Mouse (Mus musculus): ENCODE measurements around the gene 1810009A15Rik.
"Not testable (repeated sequence)": the region's sequence is repeated elsewhere in the genome, so short reads cannot be mapped to it uniquely, and the experiment has no call there.

Gene 1810009A15Rik

DNA sequence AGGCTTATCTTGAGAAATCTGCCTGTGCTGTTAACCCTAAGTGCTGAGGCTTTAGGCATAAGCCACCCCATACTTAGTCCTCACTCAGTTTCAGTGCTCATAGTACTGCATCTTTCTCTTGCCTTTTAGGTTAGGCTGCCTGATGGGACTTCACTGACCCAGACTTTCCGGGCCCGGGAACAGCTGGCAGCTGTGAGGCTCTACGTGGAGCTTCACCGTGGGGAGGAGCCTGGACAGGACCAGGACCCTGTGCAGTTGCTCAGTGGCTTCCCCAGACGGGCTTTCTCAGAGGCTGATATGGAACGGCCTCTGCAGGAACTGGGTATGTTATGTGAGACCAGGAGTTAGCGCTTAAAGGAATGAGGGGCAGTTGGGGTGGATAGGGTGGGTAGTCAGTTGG is 13.6 kb upstream of the 1810009A15Rik start:
- DNase-seq (ENCODE audit: low spot score in 2 of 2): no peak

DNA sequence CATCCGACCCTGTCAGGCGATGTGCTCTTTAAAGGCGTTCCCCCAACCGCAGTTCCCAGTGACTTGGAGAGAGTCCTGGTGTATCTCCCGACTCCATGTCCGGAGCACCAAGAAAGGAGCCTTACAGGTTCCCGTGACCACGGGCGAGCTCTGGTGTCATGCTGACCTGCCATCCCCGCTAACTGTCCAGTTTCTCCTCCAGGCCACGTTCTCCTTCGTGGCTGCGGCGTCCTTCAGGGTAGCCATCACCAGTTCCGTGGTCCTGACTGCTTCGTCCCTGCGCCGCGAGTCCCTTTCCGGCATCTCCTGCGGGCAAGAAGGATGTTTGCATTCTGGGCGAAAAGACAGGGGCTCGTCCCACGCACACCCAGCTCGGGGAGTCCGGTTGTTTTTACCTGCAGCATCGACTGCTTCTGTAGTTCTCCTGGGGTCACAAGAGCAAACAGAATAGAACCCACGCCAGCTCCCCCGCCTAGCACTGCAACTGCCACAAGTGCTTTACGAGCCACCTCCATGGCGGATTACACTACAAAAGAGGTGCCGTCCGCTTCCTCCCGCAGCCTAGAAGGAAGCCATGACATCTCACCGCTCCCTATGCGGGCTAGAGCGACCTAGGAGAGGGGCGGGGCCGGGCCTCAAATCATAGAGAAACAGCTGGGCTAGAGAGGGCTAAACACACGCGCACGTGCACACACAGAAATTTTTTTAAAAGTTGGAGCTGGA is 8.2 kb upstream of the 1810009A15Rik start, which contains the start of gene Uqcc3:
TSS of gene Uqcc3 (minus strand) at position 613 of the 723 bp plus-strand sequence.
- peak; percentile 85 to 91 for DNase-seq (ENCODE audit: low spot score in 2 of 2)

DNA sequence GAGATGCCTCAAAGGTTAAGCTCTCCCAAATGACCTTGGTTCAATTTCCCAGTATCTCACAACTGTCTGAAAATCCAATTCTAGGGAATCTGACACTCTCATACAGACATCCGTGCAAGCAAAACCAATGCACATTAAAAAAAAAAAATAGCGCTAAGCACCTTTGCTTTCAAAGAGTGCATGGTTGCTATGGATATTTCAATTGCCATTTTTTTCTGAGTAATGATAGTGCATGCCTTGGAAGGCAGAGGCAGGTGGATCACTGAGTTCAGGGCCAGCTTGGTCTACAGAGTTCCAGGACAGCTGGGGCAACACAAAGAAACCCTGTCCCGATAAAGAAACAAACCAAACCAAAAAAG is 7.6 kb upstream of the 1810009A15Rik start:
- DNase-seq (ENCODE audit: low spot score in 2 of 2): no peak

DNA sequence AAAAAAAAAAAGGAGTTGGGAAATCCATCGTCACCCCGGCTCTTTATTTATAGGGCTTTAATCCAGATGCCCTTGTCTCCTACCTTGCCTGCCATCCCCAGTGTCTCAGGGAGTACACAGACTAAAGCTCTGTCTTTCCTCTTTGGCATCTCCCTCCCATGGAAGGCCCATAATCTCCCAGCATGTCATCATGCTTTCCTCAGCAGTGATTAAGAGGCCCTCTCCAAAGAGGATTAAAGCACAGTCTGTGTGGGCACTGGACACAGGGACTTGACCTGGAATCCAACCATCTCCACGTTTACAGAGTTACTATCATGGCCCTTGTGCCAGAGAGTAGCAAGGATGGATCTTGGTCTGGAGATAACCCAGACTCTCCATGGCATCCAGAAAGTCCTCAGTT is 5.0 kb upstream of the 1810009A15Rik start, which contains the start of the genes Lbhd1 and Gm49403:
TSS of gene Lbhd1 (plus strand) at position 117 of the 400 bp plus-strand sequence.
TSS of gene Gm49403 (plus strand) at position 315 of the 400 bp plus-strand sequence.
- no peak for DNase-seq (ENCODE audit: low spot score in 2 of 2)

DNA sequence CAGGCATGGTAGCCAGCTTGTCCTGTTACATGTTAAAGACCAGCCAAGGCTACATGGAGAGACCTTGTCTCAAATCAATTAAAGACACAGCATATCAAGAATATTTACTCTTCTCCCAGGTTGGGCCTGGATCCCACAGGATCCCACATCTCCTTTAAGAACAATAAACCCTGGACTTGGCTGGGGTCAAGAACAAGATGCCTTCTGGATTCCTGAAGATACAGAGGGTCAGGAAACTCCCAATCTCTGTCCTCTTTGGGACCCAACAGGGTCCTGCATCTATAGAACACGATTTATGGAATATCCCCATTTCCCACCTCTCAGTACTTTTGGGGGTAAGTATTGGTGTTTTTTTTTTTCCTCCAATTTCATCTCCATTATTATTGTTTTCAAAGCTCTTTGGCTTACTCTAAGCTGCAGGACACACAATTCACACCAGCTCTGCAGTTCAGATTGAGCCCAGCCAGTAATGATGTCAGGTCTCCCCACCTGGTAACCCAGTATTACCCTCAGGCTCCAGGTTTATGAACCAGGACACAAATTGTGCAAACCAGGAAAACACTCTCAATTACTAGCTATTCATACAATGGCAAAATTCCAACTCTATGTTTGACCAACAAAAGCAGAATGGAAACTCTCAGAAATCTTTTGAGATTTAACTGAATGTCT is 1.6 kb upstream of the 1810009A15Rik start:
- no peak for DNase-seq (ENCODE audit: low spot score in 2 of 2)

DNA sequence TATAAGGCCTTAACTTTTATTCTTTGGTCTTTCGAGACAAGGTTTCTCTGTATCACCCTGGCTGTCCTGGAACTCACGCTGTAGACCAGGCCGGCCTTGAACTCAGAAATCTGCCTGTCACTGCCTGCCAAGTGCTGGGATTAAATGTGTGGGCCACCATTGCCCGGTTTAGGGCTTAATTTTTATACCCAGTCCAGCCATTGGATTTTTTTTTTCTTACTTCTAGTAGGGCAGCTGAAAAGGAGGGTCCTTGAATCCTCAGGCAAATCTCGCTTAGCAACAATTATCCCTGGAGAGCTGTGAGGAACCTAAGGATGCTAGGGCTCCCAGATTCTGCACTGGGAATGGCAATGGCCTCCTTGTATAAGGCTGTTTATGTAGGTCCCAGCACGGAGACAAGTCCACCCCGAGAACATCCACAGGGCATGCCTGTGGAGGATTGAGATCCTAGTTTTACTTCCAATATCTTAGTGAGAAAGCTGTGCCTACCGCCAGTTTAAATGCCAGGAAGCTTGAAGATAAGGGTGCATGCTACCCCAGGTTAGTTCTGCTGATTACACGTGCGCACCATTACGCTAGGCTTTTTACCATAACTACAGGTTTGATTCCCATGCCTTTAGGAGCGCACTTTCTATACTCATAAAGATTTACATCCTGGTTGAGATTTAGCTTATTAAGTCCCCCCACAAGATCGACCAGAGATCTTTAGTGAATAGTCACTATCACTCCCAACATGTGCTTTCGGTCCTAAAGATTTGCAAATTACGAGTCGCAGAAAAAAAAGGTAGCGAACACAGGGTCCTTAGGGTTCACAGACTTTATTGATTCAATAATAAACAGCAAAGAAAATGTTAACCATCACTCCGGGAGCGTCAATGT is 829 bp upstream of the 1810009A15Rik start:
- DNase-seq (ENCODE audit: low spot score in 2 of 2): no peak

DNA sequence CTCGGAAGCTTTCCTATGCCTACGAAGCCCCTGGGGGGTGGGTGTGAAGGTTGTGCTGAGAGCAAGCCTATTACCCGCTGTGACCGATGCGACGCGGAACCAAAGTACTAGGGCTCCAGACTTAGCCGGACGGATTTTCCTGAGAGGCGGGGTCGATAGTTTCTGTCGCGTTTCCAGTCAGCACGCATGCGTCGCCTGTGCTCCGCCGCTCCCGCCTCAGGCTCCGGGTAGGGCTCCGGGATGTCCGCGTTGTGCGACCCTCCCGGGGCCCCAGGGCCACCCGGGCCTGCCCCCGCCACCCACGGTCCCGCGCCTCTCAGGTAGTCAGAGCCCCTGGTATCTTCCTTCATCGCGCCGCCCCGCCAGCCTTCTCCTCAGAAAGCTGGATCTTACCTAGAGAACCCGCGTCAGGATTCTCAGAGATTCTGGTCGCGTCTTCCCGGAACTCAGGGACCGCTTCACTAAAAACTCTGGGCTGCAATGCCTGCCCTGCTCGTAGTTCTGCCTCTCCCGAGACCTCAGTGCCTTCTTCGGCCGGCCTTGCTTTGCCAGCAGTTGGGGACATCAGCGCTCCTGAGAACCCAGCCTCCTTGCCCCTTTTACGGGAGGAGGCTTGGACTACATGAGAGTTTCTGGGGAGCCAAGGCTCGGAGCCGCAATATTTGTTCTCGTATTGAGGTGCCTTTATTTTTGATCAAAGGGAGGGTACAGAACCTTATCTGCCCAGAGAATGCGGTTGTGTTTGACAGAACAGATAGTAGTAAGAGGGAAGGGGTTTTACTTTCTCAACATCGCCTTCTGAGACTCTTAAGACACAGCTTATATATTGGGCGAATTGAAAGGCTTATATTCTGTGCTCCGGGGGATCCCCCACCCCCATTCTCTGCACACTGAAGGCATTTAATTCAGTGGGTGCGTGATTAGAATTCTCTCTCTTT is 4.4 kb downstream of the 1810009A15Rik start, which contains the start of gene Ints5:
TSS of gene Ints5 (plus strand) at position 177 of the 938 bp plus-strand sequence.
- DNase-seq (ENCODE audit: low spot score in 2 of 2): peak; percentile 75 to 85

DNA sequence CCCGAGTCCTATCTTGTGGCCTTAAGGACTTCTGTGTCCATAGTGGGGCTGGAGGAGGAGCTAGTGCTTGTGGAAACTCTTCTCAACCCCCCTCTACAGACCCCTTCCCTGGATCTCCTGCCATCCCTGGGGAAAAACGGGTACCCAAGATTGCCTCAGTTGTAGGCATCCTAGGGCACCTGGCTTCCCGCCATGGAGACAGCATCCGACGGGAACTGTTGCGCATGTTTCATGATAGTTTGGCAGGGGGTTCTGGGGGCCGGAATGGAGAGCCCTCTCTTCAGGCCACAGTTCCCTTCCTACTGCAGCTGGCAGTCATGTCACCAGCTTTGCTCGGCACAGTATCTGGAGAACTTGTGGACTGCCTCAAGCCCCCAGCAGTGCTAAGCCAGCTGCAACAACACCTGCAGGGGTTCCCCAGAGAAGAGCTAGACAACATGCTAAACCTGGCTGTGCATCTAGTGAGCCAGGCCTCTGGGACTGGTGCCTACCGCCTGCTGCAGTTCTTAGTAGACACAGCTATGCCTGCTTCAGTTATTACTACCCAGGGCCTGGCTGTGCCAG is 6.8 kb downstream of the 1810009A15Rik start:
- no peak for DNase-seq (ENCODE audit: low spot score in 2 of 2)

DNA sequence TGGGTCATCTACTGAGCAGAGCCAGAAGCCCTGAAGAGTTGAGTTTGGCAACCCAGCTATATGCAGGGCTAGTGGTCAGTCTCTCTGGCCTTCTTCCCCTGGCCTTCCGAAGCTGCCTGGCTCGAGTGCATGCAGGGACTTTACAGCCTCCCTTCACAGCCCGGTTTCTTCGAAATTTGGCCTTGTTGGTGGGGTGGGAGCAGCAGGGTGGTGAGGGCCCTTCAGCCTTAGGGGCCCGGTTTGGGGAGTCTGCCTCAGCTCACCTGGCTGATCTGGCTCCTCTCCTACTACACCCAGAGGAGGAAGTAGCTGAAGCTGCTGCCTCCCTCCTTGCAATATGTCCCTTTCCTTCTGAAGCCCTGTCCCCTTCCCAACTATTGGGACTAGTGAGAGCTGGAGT is 7.6 kb downstream of the 1810009A15Rik start:
- DNase-seq (ENCODE audit: low spot score in 2 of 2): not testable (repeated sequence)

DNA sequence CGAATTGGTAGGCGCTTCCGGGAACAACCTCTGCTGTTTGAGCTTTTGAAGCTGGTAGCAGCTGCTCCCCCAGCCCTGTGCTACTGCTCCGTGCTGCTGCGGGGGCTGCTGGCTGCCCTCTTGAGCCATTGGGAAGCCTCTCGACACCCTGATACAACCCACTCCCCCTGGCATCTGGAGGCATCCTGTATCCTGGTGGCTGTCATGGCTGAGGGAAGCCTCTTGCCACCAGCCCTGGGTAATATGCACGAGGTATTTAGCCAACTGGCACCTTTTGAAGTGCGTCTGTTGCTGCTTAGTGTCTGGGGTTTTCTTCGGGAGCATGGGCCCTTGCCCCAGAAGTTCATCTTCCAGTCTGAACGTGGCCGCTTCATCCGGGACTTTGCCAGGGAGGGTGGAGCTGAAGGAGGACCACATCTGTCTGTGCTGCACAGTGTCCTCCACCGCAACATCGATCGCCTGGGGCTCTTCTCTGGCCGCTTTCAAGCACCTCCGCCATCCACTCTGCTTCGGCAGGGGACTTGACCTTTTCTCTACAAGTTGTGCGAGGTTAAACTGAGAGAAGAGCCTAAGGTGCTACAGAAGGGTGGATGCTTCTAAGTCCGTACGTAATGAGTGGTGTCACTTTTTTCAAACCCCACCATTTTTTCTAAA is 8.7 kb downstream of the 1810009A15Rik start:
- peak in 1 of 2 experiments; percentile 50 for DNase-seq (ENCODE audit: low spot score in 2 of 2)

DNA sequence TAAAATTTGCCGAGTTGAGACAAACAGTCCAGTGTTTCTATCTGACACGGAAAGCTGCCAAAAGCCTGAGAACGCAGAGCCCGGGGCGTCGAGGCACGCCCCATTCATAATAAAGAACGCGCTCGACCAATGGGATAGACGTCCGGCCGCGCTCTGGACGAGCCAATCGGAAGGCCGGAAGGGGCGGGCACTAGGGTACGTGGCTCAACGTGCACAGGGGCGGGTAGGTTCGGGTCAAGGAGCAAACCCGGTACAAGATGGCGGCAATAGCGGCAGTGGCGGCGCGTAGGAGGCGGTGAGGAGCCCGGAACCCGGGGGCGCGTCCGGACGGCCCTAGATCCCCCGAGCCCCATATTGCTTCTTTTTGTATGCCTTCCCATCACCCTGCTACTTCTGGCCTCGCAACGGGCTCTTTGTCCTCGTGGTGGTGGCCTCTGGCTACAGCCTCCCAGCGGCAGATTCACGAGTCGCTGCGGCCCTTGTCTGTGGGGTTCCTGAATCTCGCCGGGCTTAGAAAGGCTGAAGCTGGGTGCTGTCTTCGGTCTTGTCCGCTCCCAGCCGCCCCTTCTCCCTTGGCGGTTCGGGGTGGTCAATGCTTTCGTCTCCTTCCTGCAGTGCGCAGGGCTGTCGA is 9.3 kb downstream of the 1810009A15Rik start, which contains the start of gene Ganab:
TSS of gene Ganab (plus strand) at position 207 of the 631 bp plus-strand sequence.
- DNase-seq (ENCODE audit: low spot score in 2 of 2): peak; percentile 90 to 96

DNA sequence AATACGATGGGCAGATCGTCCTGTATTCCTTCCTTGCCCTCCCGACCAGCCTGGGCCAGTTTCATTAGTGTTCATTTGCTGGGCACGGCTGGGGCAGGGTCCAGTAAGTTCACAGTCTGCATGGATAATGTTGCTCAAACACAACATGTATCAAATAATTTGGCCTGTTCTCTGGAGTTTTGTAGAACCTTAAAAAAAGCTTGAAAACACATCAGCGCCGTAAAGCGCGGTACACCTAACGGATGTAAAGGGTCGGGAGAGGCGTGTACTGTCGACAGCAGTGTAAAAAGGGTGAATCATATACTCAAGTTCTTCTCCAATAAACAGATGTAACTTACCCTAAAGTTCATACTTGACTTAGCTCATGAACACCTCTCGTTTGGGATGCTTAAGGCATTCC is 9.9 kb downstream of the 1810009A15Rik start:
- DNase-seq (ENCODE audit: low spot score in 2 of 2): no peak

DNA sequence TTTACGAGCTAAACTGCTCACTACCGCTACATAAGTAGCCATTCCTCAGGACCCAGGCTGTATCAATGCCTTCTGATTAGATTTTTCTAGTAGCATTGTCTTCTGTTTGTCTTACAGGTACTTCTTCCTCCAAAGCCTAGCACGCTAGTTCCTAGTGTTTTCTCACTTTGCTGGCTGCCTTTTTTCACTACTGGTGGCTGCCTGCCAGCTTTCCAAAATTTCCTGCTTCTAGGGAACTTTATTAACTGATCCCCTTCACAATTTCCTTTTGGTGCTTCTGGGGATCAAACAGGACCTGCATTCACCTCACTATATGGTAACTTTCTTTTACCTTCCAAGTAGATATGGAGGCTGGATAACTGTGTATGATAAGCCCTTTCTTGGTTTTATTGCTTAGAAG is 10.4 kb downstream of the 1810009A15Rik start:
- no peak for DNase-seq (ENCODE audit: low spot score in 2 of 2)

DNA sequence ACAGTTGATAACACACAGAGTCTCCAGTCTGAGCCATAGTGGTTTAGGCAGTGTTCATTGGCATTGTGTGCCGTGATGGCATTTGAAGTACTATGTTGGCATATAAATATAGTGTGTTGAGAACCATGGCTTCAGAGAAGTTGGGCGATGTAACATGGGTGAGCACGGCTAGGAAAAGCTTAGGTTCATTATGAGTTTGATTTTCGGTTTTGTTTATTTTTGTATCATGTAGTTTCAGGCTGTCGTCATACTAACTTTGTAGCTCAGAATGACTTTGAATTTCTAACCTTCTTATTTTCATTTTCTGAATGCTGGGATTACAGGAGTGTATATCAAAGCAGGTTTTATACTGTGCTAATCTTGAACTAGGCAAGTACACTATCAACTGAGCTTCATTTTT is 14.8 kb downstream of the 1810009A15Rik start:
- no peak for DNase-seq (ENCODE audit: low spot score in 2 of 2)

DNA sequence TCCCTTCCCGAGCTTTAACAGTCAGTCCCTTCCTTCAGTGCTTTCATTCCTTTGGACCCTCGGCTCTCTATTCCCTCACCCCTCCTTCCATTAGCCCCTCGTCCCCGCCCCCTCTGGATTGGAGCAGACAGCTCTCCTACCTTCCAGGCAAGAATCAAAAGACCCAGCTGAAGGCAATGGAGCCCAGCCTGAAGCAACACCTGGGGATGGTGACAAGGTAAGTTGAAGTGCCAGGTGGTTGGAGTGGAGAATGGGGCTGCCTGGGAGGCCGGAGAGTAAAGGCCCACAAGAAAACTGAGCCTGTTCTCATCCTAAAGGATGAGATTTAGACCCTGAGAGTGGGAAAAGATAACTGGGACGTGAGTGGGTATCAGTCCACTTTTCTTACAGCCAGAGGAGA is 19.9 kb downstream of the 1810009A15Rik start:
- DNase-seq (ENCODE audit: low spot score in 2 of 2): no peak

DNA sequence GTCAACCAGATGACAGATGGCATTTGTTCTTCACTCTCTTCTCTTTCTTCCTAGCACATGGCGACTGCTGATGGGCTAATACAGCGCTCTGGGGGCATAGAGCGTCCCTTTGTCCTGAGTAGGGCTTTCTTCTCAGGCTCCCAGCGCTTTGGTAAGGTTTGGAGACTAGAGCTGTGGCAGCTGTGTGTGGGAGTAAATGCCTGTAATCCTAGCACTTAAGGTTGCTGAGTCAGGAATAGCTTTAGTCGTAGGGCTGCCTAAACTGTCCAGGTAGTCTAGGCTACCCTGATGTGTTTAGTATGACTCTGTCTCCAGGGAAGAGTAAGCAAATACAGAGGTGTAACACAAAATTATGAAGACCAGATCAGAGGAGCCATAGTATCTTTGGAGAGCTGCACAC is 23.2 kb downstream of the 1810009A15Rik start:
- DNase-seq (ENCODE audit: low spot score in 2 of 2): no peak

DNA sequence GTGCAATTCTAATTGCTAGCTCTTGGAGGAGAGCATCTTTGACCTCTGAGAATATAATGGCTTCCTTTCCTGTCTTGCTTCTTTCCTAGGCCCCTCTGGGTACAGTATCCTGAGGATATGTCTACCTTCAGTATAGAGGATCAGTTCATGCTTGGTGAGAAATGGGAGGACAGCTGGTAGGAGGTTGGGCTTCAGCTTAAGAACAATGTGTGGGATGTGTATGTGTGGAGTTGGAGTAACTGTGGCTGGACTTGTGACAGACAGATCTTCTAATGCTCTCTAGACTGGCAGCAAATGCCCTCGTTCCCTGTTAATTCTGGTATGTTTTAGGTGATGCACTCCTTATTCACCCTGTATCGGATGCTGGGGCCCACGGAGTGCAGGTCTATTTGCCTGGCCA is 25.6 kb downstream of the 1810009A15Rik start:
- DNase-seq (ENCODE audit: low spot score in 2 of 2): no peak

DNA sequence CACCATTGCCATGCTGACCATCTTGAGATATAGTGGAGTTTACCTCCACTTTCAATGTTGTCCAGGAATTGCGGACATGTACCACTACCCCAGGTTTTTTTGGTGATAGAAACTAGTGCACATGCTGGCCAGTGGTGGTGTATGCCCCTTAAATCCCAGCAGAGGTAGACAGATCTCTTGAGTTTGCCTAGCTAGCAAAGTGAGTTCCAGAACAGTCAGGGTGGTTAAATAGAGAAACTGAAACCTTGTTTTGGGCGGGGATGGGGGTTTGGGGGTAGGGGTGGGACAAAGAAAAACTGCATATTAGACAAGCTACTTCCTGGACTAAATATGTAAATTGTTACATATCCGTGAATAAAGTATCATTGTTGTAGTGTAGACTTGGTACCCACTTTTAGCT is 30.3 kb downstream of the 1810009A15Rik start:
- DNase-seq (ENCODE audit: low spot score in 2 of 2): no peak

DNA sequence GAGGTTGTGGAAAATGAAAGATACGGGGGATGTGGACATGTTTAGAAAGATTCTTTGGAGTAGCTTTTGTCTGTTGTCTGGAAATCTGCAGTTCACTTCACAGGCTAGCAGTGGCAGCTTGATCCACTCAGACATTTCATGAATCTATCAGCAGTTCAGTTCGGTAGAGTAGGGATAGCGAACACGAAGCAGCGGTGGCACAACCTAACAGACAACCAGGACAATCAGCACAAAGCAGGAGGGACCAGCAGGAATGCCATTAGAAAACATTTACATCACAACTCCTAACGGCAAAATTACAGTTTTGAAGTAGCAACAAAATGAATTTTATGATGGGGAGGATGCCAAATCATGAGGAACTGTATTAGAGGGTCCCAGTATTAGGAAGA is 31.0 kb downstream of the 1810009A15Rik start:
- DNase-seq (ENCODE audit: low spot score in 2 of 2): no peak
